Mouse (Mus musculus) cerebral cortex, adult 2 months (tissue): ENCODE results near the gene Nrxn3.

ENCODE experiments used
- whole genome bisulfite sequencing: fragments of 180-500 bp; shearing (Covaris S2); methylation state at CpG from one replicate; pipeline ENCODE4 v1.1.7; 2018; 5-methylcytosine and 5-hydroxymethylcytosine counted together

Gene Nrxn3

DNA sequence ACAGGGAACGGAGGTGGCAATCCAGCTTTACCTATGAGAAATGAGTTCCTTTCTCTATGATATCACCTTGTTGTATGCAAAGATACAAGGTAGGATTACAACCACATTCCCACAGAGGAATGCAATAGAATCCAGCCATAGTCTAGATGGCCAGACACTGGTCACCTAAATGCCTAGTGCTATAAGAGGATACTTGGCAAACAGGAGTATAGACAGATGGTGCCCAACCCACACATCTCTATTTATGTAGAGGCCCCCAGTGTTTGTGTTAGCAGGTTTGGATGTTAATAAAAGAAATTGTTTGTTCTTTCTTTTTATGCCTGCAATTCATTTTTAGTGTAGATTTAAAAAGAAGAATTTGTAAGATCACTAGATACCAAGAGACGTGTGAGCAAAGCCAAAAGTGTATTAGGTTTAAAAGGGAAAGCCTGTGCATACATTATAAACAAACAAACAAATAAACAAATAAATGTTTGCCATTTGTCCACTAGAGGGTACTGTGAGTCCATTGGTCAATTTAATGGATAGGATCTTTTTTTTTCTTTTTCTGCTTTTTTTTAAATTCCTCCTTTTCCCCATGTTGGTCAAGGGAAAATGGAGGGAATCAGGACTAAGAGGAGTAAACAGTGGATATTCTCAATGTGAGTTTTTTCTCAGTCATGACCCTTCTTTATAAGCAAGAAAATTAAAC lies 832.2 kb downstream of the Nrxn3 start:
- WGBS = 45% methylated on average over 2 of the region's 2 CpGs

DNA sequence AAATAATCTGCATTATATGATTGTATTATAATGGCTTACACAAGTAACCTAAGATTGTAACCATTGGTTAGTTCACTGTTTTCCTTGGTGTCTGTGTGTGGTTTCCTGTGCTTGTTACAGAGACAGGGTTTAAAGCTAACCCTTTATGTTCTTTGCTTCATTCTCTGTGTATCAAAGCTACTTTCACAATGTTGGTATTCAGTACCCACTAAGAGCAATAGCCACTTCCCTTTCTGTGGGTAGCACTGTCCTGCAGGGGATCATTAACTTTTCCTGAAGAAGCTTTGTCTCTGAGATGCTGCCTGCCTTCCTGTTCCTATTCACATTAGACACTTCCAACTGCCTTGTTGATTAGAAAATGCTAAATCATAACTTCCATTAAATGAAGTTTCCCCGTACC lies 836.2 kb downstream of the Nrxn3 start:
- 86% methylated on average over 1 of the region's 1 CpGs for WGBS

DNA sequence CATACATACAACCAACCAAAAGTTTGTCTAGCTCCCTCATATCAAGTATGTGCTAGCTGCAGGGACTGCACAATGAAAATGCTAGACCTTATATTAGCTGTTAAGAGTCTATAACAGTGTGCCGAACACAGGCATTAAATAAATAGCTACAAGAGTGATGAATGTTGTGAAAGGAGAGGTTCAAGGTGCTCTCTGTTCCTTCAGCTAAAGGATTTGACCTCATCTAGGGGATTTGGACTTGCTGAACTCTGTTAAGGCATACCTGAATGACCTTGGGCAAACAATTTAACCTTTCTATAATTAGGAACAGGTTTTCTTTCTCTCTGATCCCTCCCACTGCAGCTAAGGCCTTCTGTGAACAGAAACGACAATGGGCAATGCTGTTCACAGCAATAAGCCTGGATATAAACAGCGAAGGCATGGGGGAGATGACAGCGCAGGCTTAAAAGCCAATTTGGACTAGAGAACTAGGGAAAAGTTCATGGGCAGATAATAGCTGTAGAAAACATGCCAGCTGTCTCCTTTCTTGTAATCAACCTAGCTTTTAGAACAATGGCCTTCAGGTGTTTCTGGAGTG lies 839.4 kb downstream of the Nrxn3 start:
- WGBS = 83% methylated on average over 4 of the region's 4 CpGs

DNA sequence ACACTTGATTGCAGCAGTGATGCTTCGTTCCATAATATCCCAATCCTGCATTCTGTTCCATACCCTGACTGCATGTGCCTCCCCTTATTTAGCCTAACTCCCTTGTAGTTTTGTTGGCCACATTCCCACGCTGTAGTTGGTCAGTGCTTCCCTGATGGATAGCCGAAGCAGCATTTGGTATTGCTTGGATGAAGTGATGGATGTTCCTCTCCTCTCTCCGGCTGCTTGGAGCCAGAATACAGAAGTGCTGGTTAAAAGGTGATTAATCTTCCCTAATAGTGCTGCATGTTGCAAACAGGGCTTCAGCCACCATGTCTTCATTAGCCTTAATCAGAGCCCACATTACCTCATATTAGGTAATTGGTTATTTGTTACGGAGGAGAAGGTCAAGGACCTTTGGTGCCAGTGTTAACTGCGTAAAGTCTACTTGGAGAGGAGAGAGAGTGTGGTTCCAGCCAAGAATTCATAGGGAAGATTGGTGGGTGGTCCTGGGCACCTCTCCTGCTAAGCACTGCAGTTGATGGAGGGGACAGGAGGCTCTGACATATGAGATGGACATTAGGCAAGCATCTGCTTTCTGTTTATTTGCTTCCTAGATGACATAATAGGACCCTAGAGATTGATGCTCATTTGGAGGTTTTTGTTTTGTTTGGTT lies 846.2 kb downstream of the Nrxn3 start:
- 90% methylated on average over 6 of the region's 6 CpGs for WGBS

DNA sequence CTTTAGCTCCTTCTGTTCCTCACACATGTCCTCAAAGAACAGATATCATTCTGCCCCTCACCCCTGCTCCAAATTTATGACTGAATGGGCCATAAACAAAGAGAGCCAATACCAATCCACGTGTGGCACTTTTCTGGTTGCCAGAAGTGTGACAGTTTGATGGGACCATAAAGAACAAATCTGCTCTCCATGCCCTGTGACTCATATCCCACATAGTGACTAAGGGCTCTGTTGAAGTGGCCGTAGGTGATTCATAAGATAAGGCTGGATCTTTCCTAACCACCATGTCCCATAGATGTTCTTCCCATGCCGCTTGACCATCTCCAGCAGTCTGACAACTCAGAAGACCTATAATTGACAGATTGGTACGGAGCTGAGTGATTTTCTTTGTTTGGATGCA lies 869.8 kb downstream of the Nrxn3 start:
- WGBS = 82% methylated on average over 4 of the region's 4 CpGs

DNA sequence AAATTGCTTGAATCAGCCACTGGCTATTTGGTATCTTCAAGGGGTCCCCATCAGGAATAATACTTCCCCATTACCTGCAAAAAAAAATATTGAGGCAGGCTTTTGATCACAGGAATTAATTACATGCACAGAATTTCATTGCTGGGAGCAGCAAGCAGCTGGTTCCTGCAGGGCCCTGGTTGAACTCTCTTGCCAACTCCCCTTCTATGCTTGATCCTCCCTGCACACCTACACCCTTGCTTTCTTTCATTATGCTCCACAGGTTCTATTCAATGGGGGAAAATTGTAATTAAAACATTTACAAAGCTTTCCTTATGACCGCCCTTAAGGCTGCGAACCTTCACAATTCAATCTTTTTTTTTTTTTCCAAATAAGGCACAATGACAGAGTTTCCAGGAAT lies 891.0 kb downstream of the Nrxn3 start:
- 80% methylated on average over 2 of the region's 2 CpGs for WGBS

DNA sequence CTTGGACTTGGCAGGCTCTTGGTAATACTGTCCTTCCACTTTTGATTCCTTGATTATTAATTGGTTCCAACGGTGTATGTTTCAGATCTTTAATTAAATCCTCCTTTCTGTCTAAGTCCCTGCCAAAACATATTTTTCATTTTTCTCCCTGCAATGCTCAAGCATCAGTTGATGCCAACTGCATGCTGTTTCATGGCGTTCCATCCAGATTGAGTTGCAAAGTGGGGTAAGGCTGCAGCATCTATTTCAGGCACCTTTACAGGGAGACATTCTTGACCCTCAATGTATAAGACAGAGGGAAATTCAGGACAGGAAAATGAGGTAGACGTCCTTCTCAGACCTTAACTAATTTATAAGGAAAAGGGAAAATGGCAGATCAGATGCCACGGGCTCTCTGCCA lies 903.1 kb downstream of the Nrxn3 start:
- WGBS = 69% methylated on average over 4 of the region's 4 CpGs

DNA sequence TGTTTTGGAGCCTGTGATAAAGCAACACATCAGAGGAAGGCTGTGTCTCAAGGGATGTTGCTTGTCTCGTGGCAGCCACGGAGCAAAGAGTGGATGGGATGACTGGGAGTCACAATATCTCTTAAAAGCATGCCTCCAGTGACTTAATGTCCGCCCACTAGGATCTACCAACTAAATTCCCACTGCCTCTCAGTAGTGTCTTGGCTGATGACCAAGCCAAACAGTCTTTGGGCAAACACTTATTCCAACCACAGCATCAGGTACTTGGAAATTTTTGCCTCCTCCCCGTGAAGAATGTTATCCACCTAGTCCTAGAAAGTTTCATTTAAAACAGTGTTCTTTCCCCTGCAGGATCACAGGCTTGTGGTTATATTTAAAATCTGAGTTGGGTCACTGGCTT lies 917.4 kb downstream of the Nrxn3 start:
- whole genome bisulfite sequencing = 68% methylated on average over 4 of the region's 4 CpGs

DNA sequence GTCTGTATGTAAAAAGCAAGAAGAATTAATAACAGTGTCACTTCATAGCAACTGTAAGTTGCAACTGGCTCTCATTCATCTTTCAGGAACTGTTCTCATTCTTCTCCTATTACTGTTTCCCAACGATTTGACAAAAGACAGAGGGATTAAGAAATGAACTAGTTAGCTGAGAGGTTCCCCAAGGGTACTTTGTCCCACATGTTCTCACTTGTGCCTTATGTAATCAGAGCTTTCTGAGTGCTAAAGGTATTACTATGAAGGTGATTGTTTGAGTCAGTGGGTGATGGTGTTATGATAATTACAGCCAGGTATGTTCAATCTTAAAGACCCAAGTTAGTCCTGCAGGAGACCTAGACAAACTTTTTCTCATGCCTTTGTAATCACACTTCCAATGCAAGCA lies 918.8 kb downstream of the Nrxn3 start:
- 22% methylated on average over 1 of the region's 1 CpGs for WGBS

DNA sequence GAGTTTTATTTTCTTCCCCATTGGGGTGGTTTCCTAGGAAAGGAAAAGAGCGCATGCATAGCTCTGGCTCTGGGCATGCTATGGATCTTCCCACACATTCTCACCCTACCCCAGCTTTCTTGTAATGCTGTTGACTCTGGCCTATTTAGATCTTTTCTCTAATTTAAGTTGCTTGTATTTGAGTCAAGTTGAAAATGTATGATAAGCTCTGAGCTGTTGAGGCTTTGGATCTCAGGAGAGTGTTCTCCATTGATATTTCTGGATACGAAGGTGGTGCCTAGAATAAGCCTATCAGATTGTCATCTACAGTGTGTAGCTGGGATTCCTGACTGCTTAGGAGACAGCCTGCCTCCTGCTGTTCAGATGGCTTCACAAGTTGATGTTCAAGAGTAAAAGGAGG lies 930.5 kb downstream of the Nrxn3 start:
- WGBS = 47% methylated on average over 2 of the region's 2 CpGs

DNA sequence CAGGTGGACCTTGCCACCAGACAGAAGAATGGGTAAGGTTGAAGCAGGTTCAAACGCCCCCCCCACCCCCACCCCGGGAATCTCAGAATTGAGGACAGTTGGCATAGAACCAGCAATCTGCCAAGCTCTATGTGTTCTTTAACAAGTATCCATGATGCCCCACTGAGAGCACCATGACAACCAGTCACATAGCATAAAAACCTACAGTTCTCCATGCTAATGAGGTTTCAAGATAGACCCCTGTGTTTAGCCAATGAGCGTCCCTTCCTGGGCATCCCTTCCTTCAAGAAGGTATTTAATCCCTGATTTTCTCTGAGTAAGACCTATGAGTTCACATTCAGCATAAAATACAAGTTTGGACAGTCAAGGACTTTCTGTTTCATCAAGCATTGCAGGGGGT lies 938.5 kb downstream of the Nrxn3 start:
- WGBS = 29% methylated on average over 3 of the region's 3 CpGs

DNA sequence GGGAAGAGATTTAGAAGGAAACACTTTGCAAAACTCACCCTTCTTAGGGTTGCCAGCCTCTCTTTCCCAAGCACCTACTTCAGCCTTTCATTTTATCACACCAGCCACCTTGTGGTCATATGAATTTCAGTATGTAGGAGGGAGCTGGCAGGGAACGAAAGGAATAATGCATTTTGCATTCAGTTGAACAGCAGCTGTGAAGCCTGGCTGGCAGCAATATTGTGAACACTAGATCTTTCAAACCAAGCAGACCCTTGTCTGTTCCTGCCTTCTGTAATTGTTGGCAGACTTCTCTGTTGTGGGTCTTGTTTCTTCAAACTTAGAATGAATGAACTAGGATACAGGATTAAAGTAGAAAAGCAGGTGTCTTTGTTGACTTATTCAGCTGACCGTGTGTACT lies 946.2 kb downstream of the Nrxn3 start:
- 25% methylated on average over 2 of the region's 2 CpGs for WGBS

DNA sequence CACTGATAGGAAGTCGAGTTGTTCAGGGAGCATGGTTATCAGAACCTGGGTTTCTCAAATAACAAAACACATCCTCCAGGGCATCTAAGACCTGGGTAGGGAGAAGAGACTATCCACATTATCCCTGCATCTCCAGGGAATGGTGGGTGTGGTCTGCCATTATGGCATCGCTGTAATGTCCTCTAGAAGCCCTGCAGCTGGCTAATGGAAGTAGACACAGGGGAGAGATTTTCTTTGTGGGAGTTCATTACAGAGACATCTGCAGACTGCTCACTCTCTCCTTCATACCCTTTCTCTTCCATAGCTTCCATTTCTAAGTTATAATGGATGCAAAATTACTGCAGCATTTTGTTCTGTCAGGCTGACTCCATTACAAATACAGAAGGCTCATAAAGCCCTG lies 950.1 kb downstream of the Nrxn3 start:
- WGBS = 79% methylated on average over 2 of the region's 2 CpGs

DNA sequence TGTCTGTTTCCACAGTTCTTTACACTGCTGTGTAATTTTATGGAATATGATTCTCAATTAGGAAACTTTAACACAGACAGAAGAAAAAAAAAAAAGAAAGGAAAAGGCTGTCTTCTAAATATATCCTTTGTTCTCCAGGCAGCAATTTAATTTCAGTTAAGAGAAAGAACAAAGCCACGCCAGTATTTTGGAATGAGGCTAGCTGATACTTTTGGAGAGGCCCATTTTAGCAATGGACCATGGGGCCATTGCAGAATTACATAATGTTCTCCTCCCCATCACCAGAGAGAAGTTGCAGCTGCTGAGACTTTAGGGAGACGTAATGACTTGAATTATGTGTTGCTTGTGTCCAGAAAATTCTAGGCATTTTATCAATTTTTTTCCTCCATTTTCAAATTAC lies 963.0 kb downstream of the Nrxn3 start:
- WGBS = 52% methylated on average over 2 of the region's 2 CpGs

DNA sequence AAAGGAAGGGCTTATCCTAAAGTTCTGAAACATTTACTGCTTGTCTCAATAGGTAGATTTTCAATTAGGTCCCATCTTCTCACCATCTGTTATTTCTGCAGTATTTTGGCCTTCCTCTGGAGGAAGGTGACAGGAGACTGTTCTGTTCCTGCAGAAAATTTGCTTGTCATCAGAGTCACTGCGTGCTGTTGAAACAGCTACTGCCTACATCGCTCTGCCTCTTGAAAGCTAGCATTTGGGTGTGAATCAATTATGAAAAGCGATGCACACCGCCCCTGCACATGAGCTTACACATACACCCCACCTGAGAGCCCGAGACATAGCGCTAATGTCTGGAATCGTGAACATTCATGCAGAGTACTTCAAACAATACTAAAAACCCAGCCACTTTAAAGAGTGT lies 966.4 kb downstream of the Nrxn3 start:
- WGBS = 47% methylated on average over 7 of the region's 7 CpGs

DNA sequence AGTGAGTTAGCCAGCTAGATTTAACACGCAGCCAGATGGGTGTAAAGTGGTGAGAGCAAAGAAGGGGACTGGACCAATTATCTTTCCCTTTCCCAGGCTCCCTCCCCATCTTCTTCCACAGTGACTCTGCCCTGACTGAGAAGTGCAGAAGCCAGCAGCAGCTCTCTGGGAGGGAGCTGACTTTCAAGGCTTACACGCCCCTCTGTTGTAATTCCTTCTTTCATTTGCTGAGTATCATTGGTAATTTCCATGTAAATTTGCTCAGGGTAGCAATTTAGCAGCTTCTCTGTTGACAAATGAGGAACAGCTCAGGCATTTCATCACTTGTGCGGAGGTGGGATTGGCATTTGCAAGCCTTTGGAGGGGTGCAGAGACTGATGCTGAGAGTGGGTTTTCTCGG lies 976.8 kb downstream of the Nrxn3 start:
- WGBS = 24% methylated on average over 4 of the region's 4 CpGs

DNA sequence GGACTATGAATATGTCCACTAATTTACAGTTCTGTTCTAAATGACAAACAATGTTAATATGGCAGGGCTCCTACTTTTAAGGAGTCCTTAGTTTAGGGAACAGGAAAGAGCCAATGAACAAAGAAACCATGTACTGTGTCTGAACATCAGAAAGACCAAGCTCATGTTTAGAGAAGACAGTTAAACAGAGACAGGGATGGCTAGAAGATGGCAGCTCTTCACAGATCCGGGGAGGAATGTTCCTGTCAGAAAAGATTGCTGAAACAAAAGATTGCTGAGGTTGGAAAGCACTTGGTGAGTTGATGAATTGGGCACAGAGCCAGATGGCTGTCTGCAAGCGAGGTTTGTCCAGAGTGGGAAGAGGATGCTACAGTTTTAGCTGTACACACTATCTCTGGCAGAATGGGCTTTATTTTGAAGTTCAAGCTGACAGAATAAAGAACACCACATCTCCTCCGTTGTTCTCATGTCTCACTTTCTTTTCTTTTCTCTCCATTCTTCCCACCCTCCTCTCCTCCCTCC lies 978.3 kb downstream of the Nrxn3 start:
- 33% methylated on average over 3 of the region's 3 CpGs for WGBS

DNA sequence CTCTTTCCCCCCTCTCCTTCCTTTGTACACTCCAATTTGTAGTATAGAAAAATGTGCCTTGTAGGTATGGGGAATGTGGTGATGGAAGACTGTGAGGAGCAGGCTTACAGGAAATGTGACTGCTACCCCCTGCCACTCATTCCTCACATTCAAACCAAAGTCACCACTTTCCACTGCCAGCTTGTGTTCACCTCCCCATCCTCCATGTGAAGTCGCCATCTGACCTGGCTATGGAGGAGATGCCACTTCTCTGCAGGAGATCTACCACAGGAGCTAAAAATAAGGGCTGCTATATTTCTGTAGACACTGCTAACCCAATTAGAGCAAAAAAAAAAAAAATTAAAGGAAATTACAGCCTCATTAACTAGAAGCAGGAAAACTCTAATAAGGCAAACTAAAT lies 980.3 kb downstream of the Nrxn3 start:
- WGBS = 97% methylated on average over 1 of the region's 1 CpGs

DNA sequence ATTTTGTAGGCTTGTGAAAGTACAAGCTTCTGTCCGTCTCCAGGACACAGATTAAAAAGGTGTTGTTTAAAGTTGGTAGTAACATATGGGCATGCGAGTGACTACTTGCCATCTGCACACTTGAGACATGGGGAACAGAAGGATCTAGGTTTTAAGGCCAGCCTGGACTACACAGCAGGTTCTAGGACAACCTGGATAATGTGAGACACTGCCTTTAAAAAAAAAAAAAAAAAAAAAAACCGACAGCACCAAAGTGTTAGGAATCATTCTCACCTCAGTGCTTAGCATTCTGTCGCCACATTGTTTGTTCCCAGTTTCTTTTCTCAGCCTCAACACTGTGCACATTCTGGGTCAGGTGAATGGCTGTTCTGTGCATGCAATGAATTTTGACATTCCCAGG lies 985.2 kb downstream of the Nrxn3 start:
- 56% methylated on average over 4 of the region's 4 CpGs for WGBS

DNA sequence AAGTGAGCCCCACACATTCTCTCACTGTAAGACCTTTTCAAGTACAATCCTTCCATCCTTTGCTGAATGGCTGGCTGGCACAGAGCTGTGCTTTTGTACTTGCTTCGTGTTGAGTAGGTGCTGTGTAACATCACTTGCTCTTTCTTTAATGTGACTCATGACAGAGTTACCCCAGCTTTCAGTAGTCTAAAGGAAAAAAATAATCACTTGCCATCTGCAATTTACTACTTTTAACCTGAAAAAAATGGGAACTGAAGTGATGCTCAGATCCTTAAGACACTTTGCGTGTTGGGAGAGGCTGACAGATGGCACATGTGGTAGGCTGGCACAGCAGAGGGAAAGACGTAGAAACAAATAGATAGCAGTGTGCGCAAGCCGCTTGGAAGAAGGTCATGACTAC lies 987.8 kb downstream of the Nrxn3 start:
- 51% methylated on average over 5 of the region's 5 CpGs for WGBS

DNA sequence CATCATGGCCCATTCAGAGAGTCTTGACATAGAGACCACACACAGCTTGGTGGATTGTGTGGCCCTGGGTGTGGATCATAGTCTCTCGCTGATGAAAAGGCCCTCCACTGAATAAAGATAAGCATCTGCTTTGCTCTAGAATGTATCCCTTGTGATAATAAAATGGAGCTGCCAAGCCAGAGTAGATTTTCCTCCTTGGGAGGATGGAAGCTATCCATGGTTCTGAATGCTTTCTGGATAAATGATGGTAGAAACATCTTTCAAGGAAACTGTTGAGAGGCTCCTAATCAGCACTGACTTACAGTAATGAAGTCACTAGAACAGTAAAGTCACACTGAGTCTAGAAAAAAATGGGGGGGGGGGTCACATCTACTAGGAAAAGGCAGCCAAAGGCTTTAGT lies 989.1 kb downstream of the Nrxn3 start:
- WGBS = 76% methylated on average over 1 of the region's 1 CpGs

DNA sequence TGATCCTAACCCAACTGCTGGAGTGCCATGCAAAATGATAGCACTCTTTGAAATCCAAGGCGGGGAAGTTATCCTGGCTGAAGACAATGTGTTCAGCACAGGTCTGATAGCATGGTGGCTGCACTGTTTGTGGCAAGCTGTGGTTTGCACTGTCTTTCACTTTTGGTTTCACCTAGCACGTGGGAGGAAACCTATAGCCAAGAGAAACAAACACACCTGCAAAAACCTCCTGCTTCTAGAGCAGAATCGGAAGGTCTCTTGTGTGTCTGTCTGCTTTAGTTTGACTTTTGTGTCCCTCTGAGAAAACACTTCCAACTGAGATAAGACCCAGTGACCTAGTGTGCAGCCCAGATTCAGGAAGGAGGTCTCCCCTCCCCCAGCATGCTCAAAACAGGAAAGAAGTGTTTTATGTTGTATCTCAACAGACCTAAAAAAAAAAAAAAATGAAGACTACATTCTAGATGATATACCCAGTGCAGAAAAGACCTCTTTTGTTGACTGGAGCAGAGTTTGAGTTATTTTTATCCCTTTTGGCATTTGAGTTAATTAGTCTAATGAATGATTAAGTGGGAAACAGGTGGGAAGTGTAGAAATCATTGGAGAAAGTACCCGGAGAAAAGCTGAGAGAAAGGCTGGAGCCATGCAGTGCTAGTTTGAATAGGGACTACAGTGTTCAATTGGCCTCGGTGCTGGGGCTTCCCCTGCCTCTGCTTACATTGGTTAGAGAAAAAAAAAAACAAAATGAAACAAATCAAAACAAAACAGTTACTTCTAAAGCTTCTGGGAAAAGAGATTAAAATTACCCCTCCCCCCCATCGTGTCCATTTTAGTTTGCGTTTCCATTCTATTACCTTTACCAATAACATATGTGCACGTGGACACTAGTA lies 996.8 kb downstream of the Nrxn3 start:
- WGBS = 47% methylated on average over 8 of the region's 8 CpGs
